Mouse (Mus musculus) granulocyte monocyte progenitor cell, adult 5-6 weeks (primary cell): ENCODE results near the gene Sntn. TPM values are rescaled to one million over a fixed set of nuclear protein-coding genes. Genes with fewer than 3 reads are reported as not detected.

ENCODE experiments used
- ATAC-seq: replicated peaks from 2 replicates; pipeline ENCODE4 v1.8.0; 2016; ENCODE audit warnings: mild to moderate bottlenecking, moderate TSS enrichment, inconsistent platforms; ENCODE audit not compliant: poor library complexity, severe bottlenecking
- total RNA-seq, 2 experiments: library from RNA; stranded (forward) in 1 of 2; stranded (reverse) in 1 of 2; fragments of 200-712, 200-1000 nt in 1 of 2; fragments of >200 nt in 1 of 2; fragmentation: Nextera tagmentation in 1 of 2; gene quantifications; 2 replicates each; pipeline ENCODE4 v1.2.3; 2014 to 2017

The Sntn gene
- total RNA-seq (2014; fragmentation: Nextera tagmentation) (not detected in 2 replicates), total RNA-seq (2017) (not detected in 2 replicates)

- no peak for ATAC-seq
These were observed at the start of gene Sntn for GRCm38 (mm10) chr14:13670576-13670975. Gene Sntn (plus strand): TSS chr14:13670876.

- ATAC-seq = no peak
These were observed 20.8 kb upstream of the Sntn start for GRCm38 (mm10) chr14:13649865-13650264.

GRCm38 (mm10) chr14:13651039-13651438, 19.6 kb upstream of the Sntn start:
- ATAC-seq = no peak

GRCm38 (mm10) chr14:13651541-13652298, 19.0 kb upstream of the Sntn start:
- ATAC-seq = no peak

- no peak for ATAC-seq
These were observed 16.0 kb downstream of the Sntn start for GRCm38 (mm10) chr14:13686716-13687115.

GRCm38 (mm10) chr14:13690426-13690825, 19.8 kb downstream of the Sntn start:
- no peak for ATAC-seq

GRCm38 (mm10) chr14:13732263-13732662, 61.6 kb downstream of the Sntn start:
- ATAC-seq = no peak

Other genes starting within 250 kb of the Sntn start
- not detected in 2 replicates for gene Gm281, start 243.6 kb downstream of the Sntn start, total RNA-seq (2014; fragmentation: Nextera tagmentation)
- gene Gm281, start 243.6 kb downstream of the Sntn start, total RNA-seq (2017) = not detected in 2 replicates